Mouse (Mus musculus) layer of hippocampus, adult 9-11 months (tissue): ENCODE data around the gene Pitx2.
A peak's percentile ranks its signal among the peaks of the same experiment; 100 is the strongest.

ENCODE experiments used
- DNase-seq: peaks from one replicate; pipeline ENCODE4 v3.0.0; 2022

The Pitx2 gene

DNA sequence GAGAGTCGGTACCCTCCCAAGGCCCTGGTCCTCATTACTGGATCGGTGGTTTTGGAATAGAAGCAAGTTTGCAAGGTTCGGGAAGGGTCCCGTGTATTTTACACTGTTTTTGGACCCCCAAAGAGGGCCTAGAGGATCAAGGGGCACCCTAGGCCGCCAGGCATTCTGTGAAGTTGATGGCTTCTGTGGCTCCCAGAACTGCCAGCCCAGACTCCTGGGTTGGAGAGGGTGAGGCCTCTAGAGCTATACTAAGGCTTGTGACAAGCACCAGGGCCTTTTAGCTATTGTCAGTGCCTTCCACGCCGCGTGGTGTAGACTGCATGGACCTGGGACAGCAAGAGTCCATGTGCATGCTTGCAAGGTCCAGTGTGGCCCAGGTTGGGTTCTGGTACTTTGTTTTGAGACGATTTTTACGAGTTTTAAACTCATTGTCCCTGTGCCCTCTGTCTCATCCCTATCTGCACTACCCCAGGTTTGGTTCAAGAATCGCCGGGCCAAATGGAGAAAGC is 18.2 kb downstream of the Pitx2 start:
- no peak for DNase-seq

- no peak for DNase-seq
These were observed 18.8 kb downstream of the Pitx2 start for GRCm38 (mm10) chr3:129218371-129218921.

DNA sequence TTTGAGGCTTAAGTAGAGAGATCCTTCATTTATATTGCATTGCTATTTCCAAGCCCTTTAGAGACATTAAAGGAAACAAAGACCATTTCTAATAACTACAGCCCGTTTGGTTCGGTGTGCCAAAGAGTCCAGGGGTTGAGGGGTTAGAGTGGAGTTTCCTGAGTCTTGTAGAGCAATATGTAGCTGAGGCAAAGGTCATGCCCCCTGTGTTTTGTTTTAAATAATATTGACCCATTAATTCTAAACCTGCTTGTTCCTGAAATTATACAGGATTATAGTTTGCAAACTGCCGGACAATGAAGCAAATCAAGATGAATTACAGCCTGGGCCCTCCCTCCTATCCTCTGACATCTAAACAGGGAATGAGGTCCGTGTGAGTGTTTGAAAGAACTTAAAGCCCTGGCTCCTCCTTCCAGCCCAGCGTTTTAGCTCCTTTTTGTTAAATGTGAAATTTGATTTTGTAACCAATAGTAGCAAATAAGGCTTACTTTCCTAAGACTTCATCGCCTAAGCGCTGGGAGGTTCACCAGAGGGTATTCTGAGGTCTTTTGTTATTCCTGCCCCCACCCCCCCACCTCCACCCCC is 20.5 kb downstream of the Pitx2 start:
- no peak for DNase-seq

- no peak for DNase-seq
These were observed 21.2 kb downstream of the Pitx2 start for GRCm38 (mm10) chr3:129220681-129221379.

- DNase-seq, result no peak
These were observed 21.9 kb downstream of the Pitx2 start for GRCm38 (mm10) chr3:129221380-129222260.

DNA sequence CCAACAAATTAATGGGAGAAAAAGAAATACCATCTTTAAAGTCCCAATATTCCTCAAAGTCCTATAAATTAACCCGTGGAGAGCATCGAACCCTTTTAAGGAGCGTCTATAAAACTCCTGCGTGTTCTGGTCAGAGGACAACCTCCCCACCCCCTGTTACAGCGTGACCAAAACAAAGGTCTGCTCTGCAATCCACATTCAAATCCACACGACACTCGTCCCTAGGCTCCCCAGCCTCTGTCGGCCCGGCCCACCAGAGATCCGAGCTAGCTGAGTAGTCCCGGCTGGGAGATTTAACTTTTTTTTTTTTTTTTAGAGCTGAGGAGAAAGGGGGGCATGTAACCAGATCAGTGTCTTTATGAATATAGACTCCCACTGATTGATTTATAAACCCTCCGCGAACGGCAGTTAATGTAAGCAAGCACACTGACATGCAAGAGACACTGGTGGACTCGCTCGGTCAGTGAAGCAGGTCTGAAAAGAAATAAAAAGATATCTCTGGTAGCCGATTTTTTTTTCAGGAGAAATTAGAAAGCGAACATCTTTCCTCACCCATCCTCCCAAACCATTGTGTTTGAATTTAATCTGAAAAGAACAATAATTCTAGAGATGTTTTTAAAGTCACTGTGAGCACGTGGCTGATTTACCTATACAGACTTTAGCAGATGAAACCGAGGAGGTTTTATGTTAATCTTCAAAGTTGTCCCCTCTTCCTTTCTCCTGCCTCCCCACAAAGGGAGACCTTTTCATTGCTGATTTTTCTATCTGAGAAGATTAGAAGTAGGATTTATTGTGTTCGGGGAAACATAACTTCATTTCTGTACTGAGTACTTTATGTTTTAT is 23.0 kb downstream of the Pitx2 start:
- DNase-seq, result no peak

GRCm38 (mm10) chr3:129223401-129223800 is 23.7 kb downstream of the Pitx2 start:
- no peak for DNase-seq

GRCm38 (mm10) chr3:129223964-129224805 is 24.5 kb downstream of the Pitx2 start:
- no peak for DNase-seq

DNA sequence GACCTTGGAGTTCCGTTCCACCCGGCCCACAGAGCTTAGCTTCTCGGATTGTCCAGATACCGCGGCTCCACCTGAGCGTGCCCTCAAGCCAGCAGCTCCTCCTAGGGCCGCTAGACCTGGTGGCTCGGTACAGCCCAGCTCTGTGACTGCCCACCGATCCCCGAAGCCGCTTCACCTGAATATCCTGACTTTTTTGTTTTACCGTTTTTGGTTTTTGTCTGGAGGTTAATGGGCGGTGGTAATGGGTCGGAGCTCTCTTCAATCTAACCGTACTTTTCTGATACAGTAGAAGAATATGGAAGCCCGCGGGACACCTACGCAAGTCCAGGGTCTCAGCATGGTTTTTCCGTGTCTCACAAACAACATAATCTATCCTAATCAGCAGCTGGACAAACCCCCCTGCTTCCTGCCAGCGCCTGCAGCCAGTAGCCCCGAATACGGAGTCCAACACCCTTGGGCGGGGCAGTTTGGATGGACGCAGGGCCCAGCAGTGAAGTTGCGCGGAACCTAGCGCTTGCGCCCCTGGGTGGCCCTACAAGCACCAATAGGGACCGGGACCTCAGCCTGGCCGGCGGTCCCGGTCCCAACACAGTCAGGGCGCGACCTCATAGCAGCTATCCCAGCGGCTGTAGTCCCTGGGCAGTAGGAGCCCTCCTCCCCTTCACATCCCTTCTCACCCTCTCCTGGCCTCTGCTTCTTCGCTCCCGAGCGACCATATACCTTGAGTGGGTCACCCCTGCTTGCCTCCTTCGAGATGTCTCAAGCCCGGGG is 25.3 kb downstream of the Pitx2 start:
- DNase-seq, result no peak

GRCm38 (mm10) chr3:129225577-129226289 is 26.1 kb downstream of the Pitx2 start:
- DNase-seq, result no peak

- no peak for DNase-seq
These were observed 27.0 kb downstream of the Pitx2 start for GRCm38 (mm10) chr3:129226681-129227080.

GRCm38 (mm10) chr3:129227331-129227730 is 27.7 kb downstream of the Pitx2 start:
- DNase-seq, result no peak

DNA sequence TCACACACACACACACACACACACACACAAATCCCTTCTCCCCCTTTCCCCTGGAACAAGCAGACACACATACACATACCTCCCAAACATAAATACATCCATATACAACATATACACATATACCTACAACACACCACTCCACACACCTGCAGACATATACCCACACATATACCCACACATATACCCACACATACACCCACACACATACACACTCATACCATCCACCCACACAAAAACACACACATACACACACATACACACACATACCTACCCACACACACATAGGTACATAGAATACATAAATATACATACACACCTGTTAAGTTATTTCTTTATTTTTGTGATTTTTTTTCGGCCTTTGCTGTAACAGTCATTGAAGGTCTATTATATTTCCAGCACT is 38.3 kb downstream of the Pitx2 start:
- DNase-seq, result no peak

DNA sequence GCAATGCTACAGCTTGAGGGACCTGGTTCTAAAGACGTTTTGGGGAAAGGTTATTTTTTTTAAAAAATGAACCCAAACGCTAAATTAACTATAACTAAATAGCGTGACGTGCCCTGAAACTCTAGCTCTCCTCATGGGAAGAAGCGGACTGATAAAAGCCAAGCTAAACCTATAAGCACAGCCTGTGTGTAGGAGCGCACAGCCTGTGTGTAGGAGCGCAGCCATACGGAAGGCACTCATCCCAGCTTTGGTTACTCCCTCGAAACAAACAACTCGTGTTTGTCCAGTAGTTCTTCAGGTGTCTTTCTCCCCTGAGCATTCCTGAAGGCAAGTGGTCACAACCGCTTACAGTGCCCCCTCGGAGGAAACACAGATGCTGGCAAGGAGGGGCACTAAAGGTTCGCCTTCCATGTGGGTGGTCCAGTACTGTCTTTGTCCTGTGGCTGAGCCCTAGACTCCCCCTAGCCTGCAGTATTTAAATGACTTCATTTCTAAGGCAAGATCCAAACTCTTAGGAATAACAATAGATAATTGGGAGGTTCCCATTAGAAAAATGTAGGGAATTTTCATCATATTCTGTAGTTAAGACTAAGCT is 39.1 kb downstream of the Pitx2 start:
- peak; percentile 64 for DNase-seq

- DNase-seq, result no peak
These were observed 51.3 kb downstream of the Pitx2 start for GRCm38 (mm10) chr3:129250997-129251396.

DNA sequence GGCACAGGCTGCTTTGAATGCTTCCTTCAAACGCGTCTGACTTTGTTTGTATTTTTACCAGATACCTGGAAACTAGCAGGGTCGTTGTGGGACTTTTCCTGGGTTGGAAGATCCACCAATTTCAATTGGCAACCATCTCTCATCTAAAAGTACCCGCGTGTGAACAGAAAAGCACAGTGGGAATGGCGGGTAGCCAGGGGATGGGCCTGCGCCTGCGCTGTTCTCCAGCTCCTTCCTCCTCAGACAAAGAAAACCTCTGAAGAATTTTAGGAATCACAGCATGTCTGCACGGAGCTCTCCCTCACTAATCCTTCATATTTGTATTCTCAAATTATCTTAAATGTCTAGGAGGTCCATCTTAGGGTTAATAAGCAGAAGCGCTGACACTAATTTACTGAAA is 54.6 kb downstream of the Pitx2 start:
- no peak for DNase-seq

DNA sequence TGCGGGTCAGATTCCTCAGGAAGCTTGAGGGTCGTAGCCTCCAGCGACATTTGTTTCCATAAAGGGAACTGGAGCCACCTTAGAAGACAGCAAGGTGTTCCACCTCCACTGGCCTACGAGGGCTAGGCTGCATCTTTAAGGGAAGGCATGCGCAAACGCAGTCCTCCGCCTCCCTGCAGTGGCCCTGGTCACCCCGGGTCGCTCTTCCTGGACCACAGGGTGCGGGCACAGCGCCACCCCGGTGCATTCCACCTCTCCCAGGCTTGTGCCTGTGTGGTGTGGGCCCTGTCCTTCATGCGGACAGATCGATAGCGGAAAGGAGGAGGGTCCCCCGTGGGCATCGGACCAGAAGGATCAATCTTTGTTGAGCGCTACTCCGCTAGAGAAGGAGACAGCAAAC is 56.6 kb downstream of the Pitx2 start:
- DNase-seq, result no peak

- DNase-seq, result no peak
These were observed 57.1 kb downstream of the Pitx2 start for GRCm38 (mm10) chr3:129256766-129257165.

DNA sequence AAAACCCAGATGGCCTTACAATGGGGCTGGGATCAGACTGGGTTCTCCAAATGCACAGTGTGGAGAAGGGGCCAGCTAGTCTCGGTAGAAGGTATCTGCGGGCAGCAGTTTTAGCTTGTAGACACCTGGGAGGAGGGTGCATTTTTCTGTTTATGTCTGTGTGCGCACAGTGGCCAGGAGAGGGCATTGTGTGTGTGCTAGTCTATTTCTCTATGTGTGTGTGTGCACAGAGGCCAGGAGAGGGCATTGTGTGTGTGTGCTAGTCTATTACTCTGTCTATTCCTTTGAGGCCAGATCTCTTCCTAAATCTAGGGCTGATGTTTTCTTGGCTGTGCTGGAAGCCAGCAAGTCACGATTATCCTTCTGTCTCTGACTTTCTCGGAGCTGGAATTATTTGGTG is 58.8 kb downstream of the Pitx2 start:
- DNase-seq, result no peak
